Mouse (Mus musculus) bone marrow, adult 2 months (tissue): ENCODE data around the gene Slc22a13.

Source experiments
- CTCF ChIP-seq: fragments of 200-500 bp; IDR thresholded peaks from 2 replicates; pipeline ENCODE4 v1.5.1; 2011; ENCODE audit warnings: low read length, control low read depth; ENCODE audit not compliant: control insufficient read depth, insufficient read depth
- POLR2A ChIP-seq: fragments of 200-500 bp; IDR thresholded peaks from 2 replicates; pipeline ENCODE4 v1.6.1; 2011; ENCODE audit warnings: low read depth, mild to moderate bottlenecking, control low read depth, low read length, borderline replicate concordance; ENCODE audit not compliant: control insufficient read depth

DNA sequence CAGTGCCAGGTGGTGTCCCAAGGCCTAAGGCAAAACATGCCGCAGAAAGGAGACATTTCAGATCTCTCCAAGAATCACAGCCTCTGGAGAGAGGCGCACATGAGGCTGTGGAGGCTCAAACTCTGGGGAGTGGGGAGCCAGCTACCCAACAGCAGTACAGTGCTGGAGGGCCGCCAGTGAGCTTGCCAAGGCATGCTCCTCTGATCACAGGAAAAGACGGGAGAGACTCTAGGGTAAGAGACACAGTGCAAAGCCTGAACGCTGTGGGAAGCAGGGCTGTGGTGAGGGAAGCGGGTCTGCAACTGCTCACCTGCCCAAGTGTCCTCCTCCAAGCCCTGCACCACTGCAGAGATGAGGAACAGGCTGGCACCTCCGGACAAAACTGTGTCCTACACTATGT lies 53.1 kb downstream of the Slc22a13 start:
- no peak for TF ChIP-seq POLR2A
- no peak for TF ChIP-seq CTCF
